Mouse (Mus musculus) Patski (cell line): ENCODE results near the gene Dnttip1. TPM values are rescaled to one million over a fixed set of nuclear protein-coding genes. Genes with fewer than 3 reads are reported as not detected.
A peak's percentile ranks its signal among the peaks of the same experiment; 100 is the strongest.
"Not testable (repeated sequence)": the region's sequence is repeated elsewhere in the genome, so short reads cannot be mapped to it uniquely, and the experiment has no call there.

ENCODE experiments used
- ATAC-seq: fragments of 100-300 bp; one replicate; pipeline ENCODE4 v1.8.0; 2021
- CTCF ChIA-PET: fragments of 350-600 bp; sonication (Branson Sonifier 250); formaldehyde crosslinking; loops from one replicate; lab custom pipeline; 2022; ENCODE audit warnings: inconsistent platforms; lab: Charles Lee
- POLR2A ChIA-PET: fragments of 350-600 bp; sonication (Branson Sonifier 250); formaldehyde crosslinking; loops from one replicate; lab custom pipeline; 2022; ENCODE audit warnings: antibody characterized with exemption, inconsistent platforms; lab: Charles Lee
- DNase-seq: peaks from one replicate; pipeline ENCODE4 v3.0.0-alpha.2; 2011; ENCODE audit warnings: low read depth, low spot score
- H3K27me3 ChIP-seq: fragments of 371-371 bp; one replicate; pipeline ENCODE4 v1.5.1; 2021
- CTCF ChIP-seq: fragments of 100-300 bp; IDR thresholded peaks from one replicate; pipeline ENCODE4 v1.5.1; 2021
- in situ Hi-C: fragments of 300-500 bp; cut with MboI; formaldehyde crosslinking; loops from 3 replicates; pipeline ENCODE4 v1.11.1; 2018; ENCODE audit warnings: low pct_unique_long_range_greater_than_20kb, mixed read lengths
- polyA plus RNA-seq: library from polyadenylated mRNA; unstranded; gene quantifications from one replicate; pipeline ENCODE4 v1.2.3, GENCODE M21; 2021

The Dnttip1 gene
- polyA plus RNA-seq, 1 experiment from 2014 or later = 49.8 TPM

GRCm38 (mm10) chr2:164787779-164788178, 42.0 kb downstream of the Dnttip1 start:
- in situ Hi-C loops = no loop called here
- no peak for TF ChIP-seq CTCF
- POLR2A ChIA-PET = interaction anchor here (0.6 kb wide), 1 partner anchor 93 kb away, joined by 3 read pairs; no protein-coding TSS in a partner anchor
- no peak for ATAC-seq
- CTCF ChIA-PET = interaction anchor here (1.5 to 2.9 kb wide), 2 partner anchors 14 to 16 kb away, joined by 3 to 17 read pairs; partner anchors contain the start of genes Acot8 and Zswim3
- DNase-seq = no peak
- no peaks in the 10 kb centered on the region for H3K27me3 ChIP-seq

GRCm38 (mm10) chr2:164788411-164788810, 42.6 kb downstream of the Dnttip1 start:
- TF ChIP-seq CTCF = no peak
- POLR2A ChIA-PET = interaction anchor here (0.6 to 1.2 kb wide), 2 partner anchors 17 to 93 kb away, joined by 3 read pairs; no protein-coding TSS in a partner anchor
- CTCF ChIA-PET = interaction anchor here (1.5 to 2.9 kb wide), 2 partner anchors 13 to 16 kb away, joined by 3 to 17 read pairs; partner anchors contain the start of genes Acot8 and Zswim3
- DNase-seq (no peak), ATAC-seq (no peak)
- in situ Hi-C loops = no loop called here
- H3K27me3 ChIP-seq = no peaks in the 10 kb centered on the region

- in situ Hi-C loops = no loop called here
- CTCF ChIA-PET = no interaction called here
- DNase-seq = no peak
- no peak for TF ChIP-seq CTCF
- POLR2A ChIA-PET = no interaction called here
- H3K27me3 ChIP-seq = no peaks in the 10 kb centered on the region
- no peak for ATAC-seq
These were observed 44.7 kb downstream of the Dnttip1 start for GRCm38 (mm10) chr2:164790451-164790850.

GRCm38 (mm10) chr2:164791841-164792261, 46.1 kb downstream of the Dnttip1 start:
- in situ Hi-C loops = no loop called here
- ATAC-seq (no peak), DNase-seq (no peak)
- POLR2A ChIA-PET = interaction anchor here (2.1 kb wide), 1 partner anchor 20 kb away, joined by 5 read pairs; no protein-coding TSS in a partner anchor
- TF ChIP-seq CTCF = no peak
- no peaks in the 10 kb centered on the region for H3K27me3 ChIP-seq
- CTCF ChIA-PET = no interaction called here

GRCm38 (mm10) chr2:164792400-164793190, 46.8 kb downstream of the Dnttip1 start:
- ChIA-PET CTCF (interaction anchor here (0.9 to 2.9 kb wide), 7 partner anchors 11 to 117 kb away, joined by 3 to 53 read pairs (median 4); partner anchors contain the start of genes Acot8, Tnnc2 and Zswim3), POLR2A (interaction anchor here (0.6 to 2.1 kb wide), 3 partner anchors 13 to 340 kb away, joined by 3 to 5 read pairs (median 5); partner anchors contain the start of gene Tnnc2)
- TF ChIP-seq CTCF = no peak
- DNase-seq = no peak
- H3K27me3 ChIP-seq = no peaks in the 10 kb centered on the region
- ATAC-seq = no peak
- in situ Hi-C loops = no loop called here

GRCm38 (mm10) chr2:164793236-164793635, 47.5 kb downstream of the Dnttip1 start:
- in situ Hi-C loops = no loop called here
- no peak for DNase-seq
- ChIA-PET CTCF (interaction anchor here (0.9 to 2.9 kb wide), 11 partner anchors 8 to 117 kb away, joined by 3 to 53 read pairs (median 4); partner anchors contain the start of genes Acot8, Snx21, Tnnc2 and Zswim3), POLR2A (interaction anchor here (2.1 kb wide), 1 partner anchor 21 kb away, joined by 5 read pairs; no protein-coding TSS in a partner anchor)
- no peaks in the 10 kb centered on the region for H3K27me3 ChIP-seq
- no peak for TF ChIP-seq CTCF
- ATAC-seq = peak; percentile 53

- in situ Hi-C loops = no loop called here
- no peak for DNase-seq
- TF ChIP-seq CTCF = no peak
- no peak for ATAC-seq
- no peaks in the 10 kb centered on the region for H3K27me3 ChIP-seq
- POLR2A ChIA-PET = interaction anchor here (0.6 to 2.1 kb wide), 3 partner anchors 11 to 23 kb away, joined by 3 to 5 read pairs (median 5); no protein-coding TSS in a partner anchor
- CTCF ChIA-PET = interaction anchor here (0.6 to 2.9 kb wide), 16 partner anchors 8 to 116 kb away, joined by 3 to 53 read pairs (median 4); partner anchors contain the start of genes Acot8, Snx21, Tnnc2 and Zswim3
These were observed 48.0 kb downstream of the Dnttip1 start for GRCm38 (mm10) chr2:164793772-164794171.

- ChIA-PET CTCF (interaction anchor here (0.6 to 2.9 kb wide), 15 partner anchors 9 to 73 kb away, joined by 3 to 53 read pairs (median 4); partner anchors contain the start of genes Acot8, Snx21, Tnnc2 and Zswim3), POLR2A (interaction anchor here (0.6 to 1.1 kb wide), 2 partner anchors 11 to 24 kb away, joined by 3 to 5 read pairs; no protein-coding TSS in a partner anchor)
- TF ChIP-seq CTCF = no peak
- no peaks in the 10 kb centered on the region for H3K27me3 ChIP-seq
- in situ Hi-C loops = no loop called here
- peak; percentile 58 for DNase-seq
- ATAC-seq = no peak
These were observed 48.5 kb downstream of the Dnttip1 start for GRCm38 (mm10) chr2:164794293-164794692.

GRCm38 (mm10) chr2:164795868-164796267, 50.1 kb downstream of the Dnttip1 start:
- no peak for ATAC-seq
- no peaks in the 10 kb centered on the region for H3K27me3 ChIP-seq
- no peak for TF ChIP-seq CTCF
- in situ Hi-C loops = no loop called here
- POLR2A ChIA-PET = no interaction called here
- no peak for DNase-seq
- CTCF ChIA-PET = interaction anchor here (1.0 kb wide), 1 partner anchor 66 kb away, joined by 3 read pairs; no protein-coding TSS in a partner anchor

- ATAC-seq, POLR2A ChIA-PET, in situ Hi-C loops, DNase-seq, H3K27me3 ChIP-seq: not testable (repeated sequence)
- CTCF ChIA-PET = interaction anchor here (1.0 to 1.5 kb wide), 3 partner anchors 9 to 27 kb away, joined by 3 to 5 read pairs (median 4); no protein-coding TSS in a partner anchor
These were observed 52.8 kb downstream of the Dnttip1 start for GRCm38 (mm10) chr2:164798554-164798953.
